ENCODE assay signal across 9 mouse cellular contexts in genomic region chr3:66970261-66970660, GRCm38 (mm10). TPM values are rescaled to one million over a fixed set of nuclear protein-coding genes. Genes with fewer than 3 reads are reported as not detected.
DNase-seq lines count a peak whose midpoint lies in the region; ATAC-seq and TF ChIP-seq lines count a peak whose summit lies in the region.
"Had no signal": no experiment of that assay in that cellular context is flagged by ENCODE, and none has a peak within 500 bp of the region (broad histone marks: within the 10 kb centered on the region; RNA-seq: fewer than 3 reads in every experiment).

No protein-coding gene starts in this region.

- DNase-seq in forebrain, embryonic 10.5 days (ENCODE audit: extremely low spot score, low spot score) = no peak
- DNase-seq in hindbrain, embryonic 11.5 days (ENCODE audit: low spot score) = peak; percentile 39
- DNase-seq in liver, postnatal 0 days = no peak
- no peak for DNase-seq in ovary, adult 18-20 months (ENCODE audit: low spot score)
- DNase-seq in urinary bladder, postnatal 10 days (ENCODE audit: low spot score) = no peak
- DNase-seq in right cerebral cortex, postnatal 36 days (ENCODE audit: low spot score in 2 of 2) = no peak
- DNase-seq: kidney, postnatal 36 days had no signal

- no peak for ATAC-seq in forebrain, embryonic 16.5 days
- ATAC-seq in hindbrain, embryonic 11.5 days (ENCODE audit: low FRiP score) = 0 out of 2 replicates have a peak, but pooled peaks have one; percentile 20
- ATAC-seq in liver, postnatal 0 days = no peak

- no peak overlapping the region for H3K9ac ChIP-seq in forebrain, embryonic 16.5 days (replicated peaks; ENCODE audit: low read depth, low read length)
- no peak overlapping the region for H3K9ac ChIP-seq in hindbrain, embryonic 11.5 days (ENCODE audit: low read depth, low read length)
- H3K9ac ChIP-seq in liver, postnatal 0 days (replicated peaks) = no peak overlapping the region

- peaks cover 24% of the 10 kb centered on the region for H3K4me1 ChIP-seq in forebrain, embryonic 10.5 days
- H3K4me1 ChIP-seq in forebrain, embryonic 16.5 days (replicated peaks; ENCODE audit: control insufficient read depth, insufficient read depth, low read length) = peaks cover 11% of the 10 kb centered on the region
- peaks cover 19% of the 10 kb centered on the region for H3K4me1 ChIP-seq in E14TG2a.4 (replicated peaks; ENCODE audit: low read depth, low read length)
- H3K4me1 ChIP-seq in hindbrain, embryonic 11.5 days (replicated peaks; ENCODE audit: control insufficient read depth, insufficient read depth, low read length) = peaks cover 10% of the 10 kb centered on the region
- peaks cover 8% of the 10 kb centered on the region for H3K4me1 ChIP-seq in liver, postnatal 0 days (ENCODE audit: insufficient read depth)

- H3K27ac ChIP-seq in forebrain, embryonic 10.5 days = no peak overlapping the region
- H3K27ac ChIP-seq in forebrain, embryonic 16.5 days (ENCODE audit: low read length) = no peak overlapping the region
- H3K27ac ChIP-seq in hindbrain, embryonic 11.5 days (ENCODE audit: low read depth, low read length) = no peak overlapping the region
- H3K27ac ChIP-seq in liver, postnatal 0 days (ENCODE audit: low read depth) = no peak overlapping the region

- H3K4me2 ChIP-seq in forebrain, embryonic 16.5 days (ENCODE audit: low read length) = no peak overlapping the region
- no peak overlapping the region for H3K4me2 ChIP-seq in hindbrain, embryonic 11.5 days (replicated peaks; ENCODE audit: low read depth, low read length)
- H3K4me2 ChIP-seq in liver, postnatal 0 days (ENCODE audit: low read depth, low read length) = 0 out of 2 replicates have a peak overlapping the region, but pooled peaks have one; percentile 33

- no peak for TF ChIP-seq CTCF in E14TG2a.4 (conservative IDR thresholded peaks at IDR 0.05; ENCODE audit: low read length)
- TF ChIP-seq CTCF in liver, postnatal 0 days (IDR thresholded peaks at IDR 0.05; ENCODE audit: low read depth) = no peak

- no peaks in the 10 kb centered on the region for H3K9me3 ChIP-seq in forebrain, embryonic 10.5 days
- H3K9me3 ChIP-seq in forebrain, embryonic 16.5 days (ENCODE audit: control insufficient read depth, low read length) = no peaks in the 10 kb centered on the region
- no peaks in the 10 kb centered on the region for H3K9me3 ChIP-seq in E14TG2a.4 (ENCODE audit: low read length)
- H3K9me3 ChIP-seq in hindbrain, embryonic 11.5 days (ENCODE audit: control insufficient read depth, low read length) = no peaks in the 10 kb centered on the region
- no peaks in the 10 kb centered on the region for H3K9me3 ChIP-seq in liver, postnatal 0 days (ENCODE audit: low read length)

- H3K4me3 ChIP-seq in forebrain, embryonic 10.5 days = peak overlapping the region; percentile 37
- H3K4me3 ChIP-seq in forebrain, embryonic 16.5 days (replicated peaks; ENCODE audit: low read length) = no peak overlapping the region
- H3K4me3 ChIP-seq in E14TG2a.4 (replicated peaks; ENCODE audit: low read length) = peak overlapping the region; percentile 67
- H3K4me3 ChIP-seq in hindbrain, embryonic 11.5 days (ENCODE audit: low read depth, low read length) = peak overlapping the region; percentile 3; the same call in 1 of the 2 replicates
- no peak overlapping the region for H3K4me3 ChIP-seq in liver, postnatal 0 days (ENCODE audit: low read depth, low read length)

- WGBS in forebrain, embryonic 10.5 days = 0% methylated on average over 10 of the region's 10 CpGs
- WGBS in forebrain, embryonic 16.5 days = 2% methylated on average over 10 of the region's 10 CpGs
- 1% methylated on average over 10 of the region's 10 CpGs for WGBS in hindbrain, embryonic 11.5 days
- 5% methylated on average over 10 of the region's 10 CpGs for WGBS in liver, postnatal 0 days (ENCODE audit: insufficient replicate concordance)

- TF ChIP-seq EP300 in liver, postnatal 0 days (IDR thresholded peaks at IDR 0.05; ENCODE audit: low read depth) = no peak

- H3K27me3 ChIP-seq in forebrain, embryonic 10.5 days (ENCODE audit: poor library complexity, severe bottlenecking) = peaks cover 97% of the 10 kb centered on the region
- H3K27me3 ChIP-seq in forebrain, embryonic 16.5 days (replicated peaks; ENCODE audit: control insufficient read depth, insufficient read depth, low read length) = peaks cover 59% of the 10 kb centered on the region
- peaks cover 55% of the 10 kb centered on the region for H3K27me3 ChIP-seq in E14TG2a.4 (ENCODE audit: insufficient read depth, low read length)
- peaks cover 46% of the 10 kb centered on the region for H3K27me3 ChIP-seq in hindbrain, embryonic 11.5 days (ENCODE audit: control insufficient read depth, insufficient read depth, low read length)
- peaks cover 57% of the 10 kb centered on the region for H3K27me3 ChIP-seq in liver, postnatal 0 days (ENCODE audit: insufficient read depth, low read length)

- no peaks in the 10 kb centered on the region for H3K36me3 ChIP-seq in forebrain, embryonic 10.5 days (replicated peaks)
- H3K36me3 ChIP-seq in forebrain, embryonic 16.5 days (ENCODE audit: control insufficient read depth, insufficient read depth) = no peaks in the 10 kb centered on the region
- H3K36me3 ChIP-seq in E14TG2a.4 (ENCODE audit: insufficient read depth, low read length) = no peaks in the 10 kb centered on the region
- no peaks in the 10 kb centered on the region for H3K36me3 ChIP-seq in hindbrain, embryonic 11.5 days (ENCODE audit: control insufficient read depth, insufficient read depth, low read length)
- no peaks in the 10 kb centered on the region for H3K36me3 ChIP-seq in liver, postnatal 0 days (replicated peaks; ENCODE audit: insufficient read depth, low read length)

RNA-seq across cellular contexts. Expression of gene Rsrc1, which starts 10.9 kb away (rescaled TPM):
- 41.3 and 41.6 TPM in 2 replicates for polyA plus RNA-seq in forebrain, embryonic 10.5 days (2016; fragmentation: Nextera tagmentation; extraction: Ambion mirVana)
- polyA plus RNA-seq in forebrain, embryonic 16.5 days (2015; fragmentation: Nextera tagmentation; extraction: Ambion mirVana) = 24.3 and 26.3 TPM in 2 replicates
- polyA plus RNA-seq in hindbrain, embryonic 11.5 days (2014; fragmentation: Nextera tagmentation; extraction: Ambion mirVana) = 45.0 and 47.8 TPM in 2 replicates
- polyA plus RNA-seq in liver, postnatal 0 days (2015; fragmentation: Nextera tagmentation; extraction: Ambion mirVana) = 9.9 and 10.8 TPM in 2 replicates

RNA-seq across cellular contexts. Expression of gene Shox2, which starts 11.3 kb away (rescaled TPM):
- 3.4 and 6.6 TPM in 2 replicates for polyA plus RNA-seq in forebrain, embryonic 10.5 days (2016; fragmentation: Nextera tagmentation; extraction: Ambion mirVana)
- 1.0 TPM in 2 replicates for polyA plus RNA-seq in forebrain, embryonic 16.5 days (2015; fragmentation: Nextera tagmentation; extraction: Ambion mirVana)
- 23.7 and 32.7 TPM in 2 replicates for polyA plus RNA-seq in hindbrain, embryonic 11.5 days (2014; fragmentation: Nextera tagmentation; extraction: Ambion mirVana)
- 0.68 and 0.69 TPM in 2 replicates for polyA plus RNA-seq in liver, postnatal 0 days (2015; fragmentation: Nextera tagmentation; extraction: Ambion mirVana)

Comparison
In these comparisons a context has a peak if more than half of its experiments do, and no peak if none do; other contexts are left out.
1. H3K4me3 ChIP-seq: peak in forebrain, embryonic 10.5 days (single experiment), E14TG2a.4 (single experiment) and hindbrain, embryonic 11.5 days (single experiment); none in forebrain, embryonic 16.5 days (single experiment) and liver, postnatal 0 days (single experiment).